Mouse (Mus musculus): Measurements from ENCODE around the gene Otud4. TPM values are rescaled to one million over a fixed set of nuclear protein-coding genes. Genes with fewer than 3 reads are reported as not detected.
A peak's percentile ranks its signal among the peaks of the same experiment; 100 is the strongest.
"Not testable (repeated sequence)": the region's sequence is repeated elsewhere in the genome, so short reads cannot be mapped to it uniquely, and the experiment has no call there.

The Otud4 gene
- polyA plus RNA-seq, 1 experiment from 2014 or later = 12.3 TPM

- not testable (repeated sequence) for H3K9me3 ChIP-seq (replicated peaks); ATAC-seq (ENCODE audit: insufficient number of reproducible peaks, low FRiP score, low TSS enrichment, low read depth); H3K4me3 ChIP-seq (replicated peaks); H3K27me3 ChIP-seq; H3K9ac ChIP-seq; H3K4me1 ChIP-seq; H3K4me2 ChIP-seq (replicated peaks); H3K27ac ChIP-seq (replicated peaks)
- H3K36me3 ChIP-seq = peaks cover 73% of the 10 kb centered on the region
- WGBS = 91% methylated on average over 5 of the region's 5 CpGs
Measured at GRCm38 (mm10) chr8:79685927-79686326, 46.5 kb downstream of the Otud4 start.

- no peak for ATAC-seq (ENCODE audit: insufficient number of reproducible peaks, low FRiP score, low TSS enrichment, low read depth)
- no peak overlapping the region for H3K4me2 ChIP-seq (replicated peaks)
- H3K9ac ChIP-seq = no peak overlapping the region
- no peaks in the 10 kb centered on the region for H3K27me3 ChIP-seq
- no peaks in the 10 kb centered on the region for H3K4me1 ChIP-seq
- WGBS = 75% methylated on average over 2 of the region's 2 CpGs
- peaks cover 63% of the 10 kb centered on the region for H3K36me3 ChIP-seq
- no peak overlapping the region for H3K4me3 ChIP-seq (replicated peaks)
- H3K27ac ChIP-seq (replicated peaks) = no peak overlapping the region
- H3K9me3 ChIP-seq (replicated peaks) = no peaks in the 10 kb centered on the region
Measured at GRCm38 (mm10) chr8:79692531-79692930, 53.1 kb downstream of the Otud4 start.

- 92% methylated on average over 3 of the region's 3 CpGs for WGBS
- Histone ChIP-seq H3K4me3 (replicated peaks) (no peak overlapping the region), H3K9ac (no peak overlapping the region), H3K4me1 (no peaks in the 10 kb centered on the region), H3K36me3 (peaks cover 40% of the 10 kb centered on the region), H3K4me2 (replicated peaks) (no peak overlapping the region), H3K9me3 (replicated peaks) (no peaks in the 10 kb centered on the region), H3K27ac (replicated peaks) (no peak overlapping the region), H3K27me3 (no peaks in the 10 kb centered on the region)
- no peak for ATAC-seq (ENCODE audit: insufficient number of reproducible peaks, low FRiP score, low TSS enrichment, low read depth)
Measured at GRCm38 (mm10) chr8:79706687-79707086, 67.3 kb downstream of the Otud4 start.

- ATAC-seq (ENCODE audit: insufficient number of reproducible peaks, low FRiP score, low TSS enrichment, low read depth) = peak; percentile 99
- Histone ChIP-seq H3K4me3 (replicated peaks) (peak within 1 kb of the TSS; percentile 77), H3K4me2 (replicated peaks) (peak within 1 kb of the TSS; percentile 70), H3K27me3 (no peaks in the 10 kb centered on the region), H3K9ac (peak within 1 kb of the TSS; percentile 65), H3K4me1 (peaks cover 8% of the 10 kb centered on the region; the same call in 1 of the 2 replicates), H3K36me3 (peaks cover 12% of the 10 kb centered on the region), H3K9me3 (replicated peaks) (no peaks in the 10 kb centered on the region), H3K27ac (replicated peaks) (peak within 1 kb of the TSS; percentile 80)
- under 1% methylated on average over 73 of the region's 73 CpGs for WGBS
Measured at GRCm38 (mm10) chr8:79711064-79711961, 71.9 kb downstream of the Otud4 start, which contains the start of the genes Abce1 and Anapc10. TSS of gene Abce1 (minus strand) at chr8:79711740. TSS of gene Anapc10 (plus strand) at chr8:79711820.

GRCm38 (mm10) chr8:79712676-79713075 is 73.3 kb downstream of the Otud4 start:
- ATAC-seq (ENCODE audit: insufficient number of reproducible peaks, low FRiP score, low TSS enrichment, low read depth) = no peak
- Histone ChIP-seq H3K27ac (replicated peaks) (no peak overlapping the region), H3K4me3 (replicated peaks) (no peak overlapping the region), H3K9me3 (replicated peaks) (no peaks in the 10 kb centered on the region), H3K27me3 (no peaks in the 10 kb centered on the region), H3K4me1 (peaks cover 8% of the 10 kb centered on the region; the same call in 1 of the 2 replicates), H3K36me3 (peaks cover 12% of the 10 kb centered on the region; the same call in 1 of the 2 replicates), H3K4me2 (replicated peaks) (peak overlapping the region; percentile 31; the same call in 1 of the 2 replicates), H3K9ac (no peak overlapping the region)
- WGBS = 51% methylated on average over 5 of the region's 6 CpGs

- H3K9ac ChIP-seq = no peak overlapping the region
- H3K27ac ChIP-seq (replicated peaks) = no peak overlapping the region
- H3K4me1 ChIP-seq = no peaks in the 10 kb centered on the region
- no peaks in the 10 kb centered on the region for H3K9me3 ChIP-seq (replicated peaks)
- peaks cover 36% of the 10 kb centered on the region for H3K36me3 ChIP-seq
- no peaks in the 10 kb centered on the region for H3K27me3 ChIP-seq
- no peak overlapping the region for H3K4me2 ChIP-seq (replicated peaks)
- H3K4me3 ChIP-seq (replicated peaks) = no peak overlapping the region
- no peak for ATAC-seq (ENCODE audit: insufficient number of reproducible peaks, low FRiP score, low TSS enrichment, low read depth)
Measured at GRCm38 (mm10) chr8:79721537-79721936, 82.1 kb downstream of the Otud4 start.

- Histone ChIP-seq H3K9ac (no peak overlapping the region), H3K4me1 (no peaks in the 10 kb centered on the region), H3K27me3 (no peaks in the 10 kb centered on the region), H3K9me3 (replicated peaks) (no peaks in the 10 kb centered on the region), H3K27ac (replicated peaks) (no peak overlapping the region), H3K36me3 (peaks cover 28% of the 10 kb centered on the region), H3K4me2 (replicated peaks) (no peak overlapping the region), H3K4me3 (replicated peaks) (no peak overlapping the region)
- ATAC-seq (ENCODE audit: insufficient number of reproducible peaks, low FRiP score, low TSS enrichment, low read depth) = no peak
Measured at GRCm38 (mm10) chr8:79723308-79723707, 83.9 kb downstream of the Otud4 start.

- no peak overlapping the region for H3K27ac ChIP-seq (replicated peaks)
- no peaks in the 10 kb centered on the region for H3K9me3 ChIP-seq (replicated peaks)
- no peak for ATAC-seq (ENCODE audit: insufficient number of reproducible peaks, low FRiP score, low TSS enrichment, low read depth)
- peaks cover 28% of the 10 kb centered on the region for H3K36me3 ChIP-seq
- H3K4me2 ChIP-seq (replicated peaks) = no peak overlapping the region
- H3K4me3 ChIP-seq (replicated peaks) = no peak overlapping the region
- H3K9ac ChIP-seq = no peak overlapping the region
- no peaks in the 10 kb centered on the region for H3K4me1 ChIP-seq
- WGBS = 62% methylated on average over 3 of the region's 3 CpGs
- H3K27me3 ChIP-seq = no peaks in the 10 kb centered on the region
Measured at GRCm38 (mm10) chr8:79724589-79724988, 85.2 kb downstream of the Otud4 start.

Other genes with a start within 250 kb of the Otud4 start
- 56.0 and 61.4 TPM in 2 replicates for gene Smad1, start 240.1 kb upstream of the Otud4 start, polyA plus RNA-seq (2015; fragmentation: Nextera tagmentation; extraction: Ambion mirVana)
- gene Abce1, start 72.1 kb downstream of the Otud4 start, polyA plus RNA-seq (2015; fragmentation: Nextera tagmentation; extraction: Ambion mirVana) = 82.0 and 87.7 TPM in 2 replicates
- 35.9 and 36.1 TPM in 2 replicates for gene Anapc10, start 72.2 kb downstream of the Otud4 start, polyA plus RNA-seq (2015; fragmentation: Nextera tagmentation; extraction: Ambion mirVana)

All from embryonic facial prominence, embryonic 15.5 days (tissue).